Mouse (Mus musculus): ENCODE results near the gene Gna13.

- TF ChIP-seq EP300 (IDR thresholded peaks at IDR 0.05; ENCODE audit: insufficient read depth, low read depth, low read length): no peak
- no peak for TF ChIP-seq CTCF (IDR thresholded peaks at IDR 0.05; ENCODE audit: low read depth, low read length)
- no peak for TF ChIP-seq POLR2A (IDR thresholded peaks at IDR 0.05; ENCODE audit: insufficient read depth, low read length)
Measured at GRCm38 (mm10) chr11:109440641-109441040, 78.0 kb downstream of the Gna13 start.
